In genomic region chr2:43546448-43546847, GRCm38 (mm10) we compare ENCODE assay signal across 22 mouse cellular contexts. TPM values are rescaled to one million over a fixed set of nuclear protein-coding genes. Genes with fewer than 3 reads are reported as not detected.
DNase-seq lines count a peak whose midpoint lies in the region; ATAC-seq and TF ChIP-seq lines count a peak whose summit lies in the region.
"Had no signal": no experiment of that assay in that cellular context is flagged by ENCODE, and none has a peak within 500 bp of the region (broad histone marks: within the 10 kb centered on the region; RNA-seq: fewer than 3 reads in every experiment).

No protein-coding gene starts in this region.

- DNase-seq in liver, adult 2 months (ENCODE audit: extremely low read depth, low read depth, low spot score), result peak; percentile 88
- no peak for DNase-seq in liver, embryonic 11.5 days (ENCODE audit: low spot score)
- DNase-seq in liver, postnatal 0 days, result no peak
- DNase-seq: adrenal gland, adult 2 months; adrenal gland, adult 8-10 months; adrenal gland, postnatal 10 days; adrenal gland, postnatal 14 days; adrenal gland, postnatal 25 days; adrenal gland, postnatal 36 days; B cell, adult 2 months; cerebellum, adult 11 months; cerebellum, adult 11-12 months; cerebellum, adult 18-20 months had no signal

- no peak for TF ChIP-seq EP300 in liver, postnatal 0 days (IDR thresholded peaks at IDR 0.05; ENCODE audit: low read depth)

- H3K27me3 ChIP-seq in intestine, postnatal 0 days (replicated peaks; ENCODE audit: control insufficient read depth, insufficient read depth, low read length), result no peaks in the 10 kb centered on the region
- H3K27me3 ChIP-seq in intestine, embryonic 15.5 days (replicated peaks), result no peaks in the 10 kb centered on the region
- no peaks in the 10 kb centered on the region for H3K27me3 ChIP-seq in liver, adult 2 months (ENCODE audit: control insufficient read depth, insufficient read depth, low read length)
- no peaks in the 10 kb centered on the region for H3K27me3 ChIP-seq in liver, embryonic 11.5 days (replicated peaks; ENCODE audit: control insufficient read depth, insufficient read depth, low read length)
- no peaks in the 10 kb centered on the region for H3K27me3 ChIP-seq in liver, postnatal 0 days (ENCODE audit: insufficient read depth, low read length)
- no peaks in the 10 kb centered on the region for H3K27me3 ChIP-seq in liver, embryonic 12.5 days (replicated peaks)
- H3K27me3 ChIP-seq: CH12.LX had no signal

- H3K4me1 ChIP-seq in intestine, postnatal 0 days (replicated peaks; ENCODE audit: control insufficient read depth, insufficient read depth, low read length), result no peaks in the 10 kb centered on the region
- no peaks in the 10 kb centered on the region for H3K4me1 ChIP-seq in intestine, embryonic 15.5 days (replicated peaks)
- H3K4me1 ChIP-seq in liver, adult 2 months (ENCODE audit: control insufficient read depth, insufficient read depth, low read length), result peaks cover 9% of the 10 kb centered on the region; the same call in 1 of the 2 replicates
- no peaks in the 10 kb centered on the region for H3K4me1 ChIP-seq in liver, embryonic 11.5 days (replicated peaks; ENCODE audit: control insufficient read depth, insufficient read depth, low read length)
- H3K4me1 ChIP-seq in liver, postnatal 0 days (ENCODE audit: insufficient read depth), result 0 out of 2 replicates have a peak, but pooled peaks cover 2% of the 10 kb centered on the region
- H3K4me1 ChIP-seq in liver, embryonic 12.5 days, result no peaks in the 10 kb centered on the region

- no peaks in the 10 kb centered on the region for H3K9me3 ChIP-seq in intestine, postnatal 0 days (ENCODE audit: control insufficient read depth)
- H3K9me3 ChIP-seq in intestine, embryonic 15.5 days, result no peaks in the 10 kb centered on the region
- H3K9me3 ChIP-seq in liver, embryonic 11.5 days (ENCODE audit: control insufficient read depth, low read length), result no peaks in the 10 kb centered on the region
- no peaks in the 10 kb centered on the region for H3K9me3 ChIP-seq in liver, postnatal 0 days (ENCODE audit: low read length)
- no peaks in the 10 kb centered on the region for H3K9me3 ChIP-seq in liver, embryonic 12.5 days (replicated peaks)
- H3K9me3 ChIP-seq: G1E had no signal

- no peak for TF ChIP-seq CTCF in intestine, postnatal 0 days (IDR thresholded peaks at IDR 0.05; ENCODE audit: low read depth)
- no peak for TF ChIP-seq CTCF in liver, adult 2 months (IDR thresholded peaks at IDR 0.05; ENCODE audit: low read depth, low read length)
- TF ChIP-seq CTCF in liver, postnatal 0 days (IDR thresholded peaks at IDR 0.05; ENCODE audit: low read depth), result no peak

- TF ChIP-seq POLR2A in liver, adult 2 months (IDR thresholded peaks at IDR 0.05; ENCODE audit: extremely low read depth, insufficient read depth, low read length), result no peak

- no peaks in the 10 kb centered on the region for H3K36me3 ChIP-seq in intestine, postnatal 0 days (ENCODE audit: control insufficient read depth, insufficient read depth)
- no peaks in the 10 kb centered on the region for H3K36me3 ChIP-seq in intestine, embryonic 15.5 days
- no peaks in the 10 kb centered on the region for H3K36me3 ChIP-seq in liver, adult 2 months (ENCODE audit: control insufficient read depth, insufficient read depth, low read length)
- H3K36me3 ChIP-seq in liver, embryonic 11.5 days (ENCODE audit: control insufficient read depth, insufficient read depth, low read length), result no peaks in the 10 kb centered on the region
- no peaks in the 10 kb centered on the region for H3K36me3 ChIP-seq in liver, postnatal 0 days (replicated peaks; ENCODE audit: insufficient read depth, low read length)
- H3K36me3 ChIP-seq in liver, embryonic 12.5 days, result no peaks in the 10 kb centered on the region
- H3K36me3 ChIP-seq: G1E had no signal

- no peak overlapping the region for H3K27ac ChIP-seq in intestine, postnatal 0 days (ENCODE audit: low read depth, low read length)
- H3K27ac ChIP-seq in intestine, embryonic 15.5 days, result no peak overlapping the region
- H3K27ac ChIP-seq in liver, adult 2 months (replicated peaks; ENCODE audit: insufficient read depth, low read depth, low read length), result no peak overlapping the region
- H3K27ac ChIP-seq in liver, embryonic 11.5 days (ENCODE audit: low read depth, low read length), result no peak overlapping the region
- H3K27ac ChIP-seq in liver, postnatal 0 days (ENCODE audit: low read depth), result no peak overlapping the region
- no peak overlapping the region for H3K27ac ChIP-seq in liver, embryonic 12.5 days

- H3K4me3 ChIP-seq in intestine, postnatal 0 days (ENCODE audit: low read depth, low read length), result no peak overlapping the region
- H3K4me3 ChIP-seq in intestine, embryonic 15.5 days (replicated peaks), result no peak overlapping the region
- no peak overlapping the region for H3K4me3 ChIP-seq in liver, adult 2 months (ENCODE audit: insufficient read depth, low read depth, low read length)
- no peak overlapping the region for H3K4me3 ChIP-seq in liver, embryonic 11.5 days (ENCODE audit: low read depth, low read length)
- H3K4me3 ChIP-seq in liver, postnatal 0 days (ENCODE audit: low read depth, low read length), result no peak overlapping the region
- no peak overlapping the region for H3K4me3 ChIP-seq in liver, embryonic 12.5 days

- ATAC-seq in intestine, postnatal 0 days, result 0 out of 2 replicates have a peak, but pooled peaks have one; percentile 31
- no peak for ATAC-seq in intestine, embryonic 15.5 days
- no peak for ATAC-seq in liver, embryonic 11.5 days (replicated peaks; ENCODE audit: low FRiP score)
- peak; percentile 60; the same call in 1 of the 2 replicates for ATAC-seq in liver, postnatal 0 days
- no peak for ATAC-seq in liver, embryonic 12.5 days
- ATAC-seq: activated CD4-positive, CD25-positive, alpha-beta regulatory T cell, adult 4 months; CD4-positive, CD25-positive, alpha-beta regulatory T cell, adult 4 months; Patski had no signal

- no peaks in the 10 kb centered on the region for H3K79me2 ChIP-seq in liver, adult 2 months (ENCODE audit: control insufficient read depth, insufficient read depth, low read length)

- no peak overlapping the region for H3K4me2 ChIP-seq in intestine, postnatal 0 days (replicated peaks; ENCODE audit: low read depth)
- no peak overlapping the region for H3K4me2 ChIP-seq in intestine, embryonic 15.5 days (replicated peaks)
- H3K4me2 ChIP-seq in liver, embryonic 11.5 days, result no peak overlapping the region
- H3K4me2 ChIP-seq in liver, postnatal 0 days (ENCODE audit: low read depth, low read length), result no peak overlapping the region
- no peak overlapping the region for H3K4me2 ChIP-seq in liver, embryonic 12.5 days

- no peak overlapping the region for H3K9ac ChIP-seq in intestine, postnatal 0 days (ENCODE audit: low read depth, low read length)
- no peak overlapping the region for H3K9ac ChIP-seq in intestine, embryonic 15.5 days
- H3K9ac ChIP-seq in liver, adult 2 months (ENCODE audit: low read depth, low read length), result no peak overlapping the region
- no peak overlapping the region for H3K9ac ChIP-seq in liver, embryonic 11.5 days (ENCODE audit: low read depth, low read length)
- H3K9ac ChIP-seq in liver, postnatal 0 days (replicated peaks), result no peak overlapping the region
- no peak overlapping the region for H3K9ac ChIP-seq in liver, embryonic 12.5 days

- WGBS in intestine, postnatal 0 days, result 70% methylated on average over 1 of the region's 1 CpGs
- WGBS in intestine, embryonic 15.5 days, result 84% methylated on average over 1 of the region's 1 CpGs
- WGBS in liver, adult 2 months, result 11% methylated on average over 1 of the region's 1 CpGs
- WGBS in liver, embryonic 11.5 days, result 73% methylated on average over 1 of the region's 1 CpGs
- 41% methylated on average over 1 of the region's 1 CpGs for WGBS in liver, postnatal 0 days (ENCODE audit: insufficient replicate concordance)
- 60% methylated on average over 1 of the region's 1 CpGs for WGBS in liver, embryonic 12.5 days (ENCODE audit: insufficient replicate concordance)

RNA-seq across cellular contexts. Expression of gene Kynu, which starts 8.7 kb away (rescaled TPM):
- polyA plus RNA-seq in intestine, postnatal 0 days (2015; fragmentation: Nextera tagmentation; extraction: Ambion mirVana), result 1.6 and 2.4 TPM in 2 replicates
- polyA plus RNA-seq in intestine, embryonic 15.5 days (2015; fragmentation: Nextera tagmentation; extraction: Ambion mirVana), result 5.6 and 5.7 TPM in 2 replicates
- total RNA-seq in liver, adult 2 months (2014; rRNA removed), result 130 and 154 TPM in 2 replicates
- 52.8 and 54.1 TPM in 2 replicates for polyA plus RNA-seq in liver, adult 2 months (2012; rRNA removed)
- polyA plus RNA-seq in liver, embryonic 11.5 days (2014; fragmentation: Nextera tagmentation; extraction: Ambion mirVana), result 0.38 and 0.43 TPM in 2 replicates
- 20.0 and 21.4 TPM in 2 replicates for polyA plus RNA-seq in liver, postnatal 0 days (2015; fragmentation: Nextera tagmentation; extraction: Ambion mirVana)
- polyA plus RNA-seq in liver, embryonic 12.5 days (2016; fragmentation: Nextera tagmentation; extraction: Ambion mirVana), result 0.72 and 0.76 TPM in 2 replicates
- total RNA-seq: adrenal gland, postnatal 25 days had no signal
- polyA plus RNA-seq: adrenal gland, adult 2 months; C2C12; G1E had no signal

Comparison
In these comparisons a context has a peak if more than half of its experiments do, and no peak if none do; other contexts are left out.
1. ATAC-seq: peak in intestine, postnatal 0 days (single experiment) and liver, postnatal 0 days (single experiment); none in intestine, embryonic 15.5 days (single experiment), liver, embryonic 11.5 days (single experiment) and liver, embryonic 12.5 days (single experiment).